Mouse (Mus musculus): ENCODE measurements around the gene Casc3.

Casc3 gene

DNA sequence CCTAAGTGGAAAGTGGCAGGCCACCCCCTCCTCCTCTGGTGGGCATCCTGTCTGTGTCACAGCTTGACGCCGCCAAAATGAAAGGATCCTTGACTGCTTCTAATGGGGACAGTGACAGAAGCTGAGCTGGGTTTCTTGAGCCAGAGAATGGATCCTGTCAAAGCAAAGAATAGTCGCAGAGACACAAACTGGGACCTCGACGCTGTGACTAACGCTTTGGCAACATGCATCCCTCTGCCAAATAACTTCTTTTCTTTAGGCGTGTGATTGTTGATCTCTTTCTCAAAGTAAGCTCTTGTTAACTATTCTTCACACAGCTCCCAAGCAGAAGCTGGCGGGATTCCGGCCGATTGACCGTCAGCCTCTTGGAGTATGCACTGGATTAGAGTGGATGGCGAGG, 62.6 kb downstream of the Casc3 start:
- no peak for DNase-seq (ENCODE audit: extremely low read depth, low read depth)

DNA sequence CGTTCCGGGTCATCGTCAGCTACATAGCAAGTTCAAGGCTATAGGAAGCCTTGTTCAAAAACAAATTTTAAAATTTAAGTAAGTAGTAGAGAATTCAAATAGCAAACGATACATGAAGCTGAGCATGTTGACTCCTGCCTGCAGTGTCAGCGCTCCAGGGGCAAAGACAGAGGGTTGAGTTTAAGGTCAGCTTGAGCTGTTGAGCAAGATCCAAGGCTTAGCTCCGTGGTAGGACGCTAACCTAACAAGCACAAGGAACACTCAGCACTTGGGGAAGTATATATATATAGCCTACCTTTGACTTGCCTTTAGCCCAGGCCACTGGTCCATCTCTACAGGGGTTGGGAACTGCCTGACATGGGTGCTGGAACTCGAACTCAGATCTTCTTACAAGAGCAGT, 65.2 kb downstream of the Casc3 start:
- no peak for DNase-seq (ENCODE audit: extremely low read depth, low read depth)

DNA sequence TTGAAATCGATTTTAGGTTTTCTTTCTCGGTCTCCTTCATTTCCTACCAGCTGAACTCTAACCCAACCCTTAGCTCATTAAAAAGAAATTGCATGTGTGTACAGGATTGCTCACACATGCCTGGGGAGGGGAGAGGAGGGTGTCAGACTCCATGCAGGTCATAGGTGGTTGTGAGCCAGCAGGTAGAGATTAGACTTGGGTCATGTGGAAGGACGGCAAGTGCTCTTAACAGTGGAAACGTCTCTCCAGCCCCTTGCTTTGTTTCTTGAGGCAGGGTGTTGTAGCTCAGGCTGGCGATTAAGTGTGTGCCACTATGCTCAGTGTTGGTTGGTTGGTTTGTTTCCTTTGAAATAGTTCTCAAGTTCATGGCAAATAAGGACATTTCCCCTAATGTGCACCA, 66.1 kb downstream of the Casc3 start:
- no peak for DNase-seq (ENCODE audit: extremely low read depth, low read depth)

GRCm38 (mm10) chr11:98871416-98871815, 66.7 kb downstream of the Casc3 start:
- DNase-seq (ENCODE audit: extremely low read depth, low read depth): no peak

DNA sequence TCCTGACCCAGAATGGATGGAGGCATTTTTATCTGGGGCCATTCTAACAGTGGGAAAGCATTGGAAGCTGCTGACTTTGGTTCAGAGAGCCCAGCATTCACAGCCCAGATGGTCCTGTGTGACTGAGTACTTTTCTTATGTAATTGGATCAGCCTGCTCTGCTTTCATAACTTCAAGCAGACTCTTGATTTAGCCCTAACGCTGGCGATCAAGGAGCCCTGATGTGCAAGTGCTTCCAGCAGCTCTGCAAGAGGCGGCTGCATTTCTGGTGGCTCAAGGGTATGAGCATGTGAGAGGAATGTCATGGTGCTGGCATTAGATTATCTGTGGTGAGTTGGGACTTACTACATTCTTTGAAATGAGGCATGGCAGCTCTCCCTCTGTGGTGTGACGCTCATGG, 67.3 kb downstream of the Casc3 start:
- no peak for DNase-seq (ENCODE audit: extremely low read depth, low read depth)

DNA sequence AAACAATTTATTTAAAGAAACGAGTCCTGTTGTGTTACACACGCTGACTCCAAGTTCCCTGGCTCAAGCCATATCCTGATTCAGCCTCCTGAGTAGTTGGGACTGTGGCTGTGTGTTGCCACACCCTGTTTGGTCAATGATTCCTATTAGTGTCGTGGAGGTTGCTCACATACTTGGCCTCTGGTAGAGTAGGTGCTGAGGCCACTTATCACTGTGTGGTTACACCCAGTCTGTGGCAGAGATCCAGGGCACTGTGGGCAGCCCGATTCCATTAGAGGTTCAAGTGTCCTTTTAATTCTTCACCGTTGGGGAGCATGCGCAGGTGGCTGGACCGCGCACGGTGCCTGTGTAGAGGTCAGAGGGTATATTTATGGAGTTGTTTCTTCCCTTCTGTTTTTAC, 69.2 kb downstream of the Casc3 start:
- no peak for DNase-seq (ENCODE audit: extremely low read depth, low read depth)

DNA sequence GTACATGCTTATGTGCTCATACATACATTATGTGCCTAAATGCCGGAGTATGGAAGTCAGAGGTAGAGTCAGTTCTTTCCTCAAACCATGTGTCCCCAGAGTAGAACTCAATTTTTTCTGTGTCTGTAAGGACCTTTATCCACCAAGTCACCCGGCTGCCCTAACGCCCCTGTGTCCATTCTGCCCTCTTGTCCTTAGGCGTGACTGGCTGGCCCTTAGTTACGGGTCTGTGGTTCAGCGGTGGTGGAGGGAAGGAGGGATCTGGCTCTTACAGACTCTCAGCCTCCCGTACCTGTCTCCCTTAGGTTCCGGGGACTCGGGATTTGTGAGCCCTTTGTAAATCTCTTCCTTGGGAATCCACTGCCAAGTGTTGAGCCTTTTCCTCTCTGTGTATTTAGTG, 72.3 kb downstream of the Casc3 start:
- no peak for DNase-seq (ENCODE audit: extremely low read depth, low read depth)
